Mouse (Mus musculus): ENCODE measurements around the gene Acsl4. TPM values are rescaled to one million over a fixed set of nuclear protein-coding genes. Genes with fewer than 3 reads are reported as not detected.

The Acsl4 gene
- polyA plus RNA-seq, 1 experiment from 2014 or later, result 4.3 TPM

DNA sequence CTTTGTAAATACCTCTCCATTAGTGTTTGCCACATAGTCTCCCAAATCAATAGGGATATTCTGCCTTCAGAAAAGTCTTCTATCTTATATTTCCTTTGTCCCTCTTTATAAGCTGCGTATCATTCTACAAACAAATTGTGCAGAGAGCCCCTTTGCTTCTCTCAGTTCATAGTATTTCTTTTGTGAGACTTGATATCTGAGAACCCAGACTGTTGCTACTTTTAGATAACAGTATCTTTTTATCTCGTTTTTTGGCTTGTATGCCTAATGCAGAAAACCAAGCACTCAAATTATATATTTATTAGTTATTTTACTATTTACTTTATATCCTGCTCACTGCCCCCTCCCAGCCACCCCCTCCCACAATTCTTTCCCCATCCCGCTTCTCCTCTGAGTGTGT, 19.7 kb upstream of the Acsl4 start:
- WGBS, result 56% methylated on average over 3 of the region's 3 CpGs
- no peak for ATAC-seq
- Histone ChIP-seq H3K36me3 (ENCODE audit: control insufficient read depth, insufficient read depth) (no peaks in the 10 kb centered on the region), H3K27ac (ENCODE audit: low read depth, low read length) (no peak overlapping the region), H3K9me3 (ENCODE audit: control insufficient read depth) (no peaks in the 10 kb centered on the region), H3K4me2 (replicated peaks; ENCODE audit: low read depth) (no peak overlapping the region), H3K9ac (ENCODE audit: low read depth, low read length) (no peak overlapping the region), H3K4me1 (replicated peaks; ENCODE audit: control insufficient read depth, insufficient read depth, low read length) (no peaks in the 10 kb centered on the region), H3K27me3 (replicated peaks; ENCODE audit: control insufficient read depth, insufficient read depth, low read length) (no peaks in the 10 kb centered on the region), H3K4me3 (ENCODE audit: low read depth, low read length) (no peak overlapping the region)
- TF ChIP-seq CTCF (IDR thresholded peaks at IDR 0.05; ENCODE audit: low read depth), result no peak

DNA sequence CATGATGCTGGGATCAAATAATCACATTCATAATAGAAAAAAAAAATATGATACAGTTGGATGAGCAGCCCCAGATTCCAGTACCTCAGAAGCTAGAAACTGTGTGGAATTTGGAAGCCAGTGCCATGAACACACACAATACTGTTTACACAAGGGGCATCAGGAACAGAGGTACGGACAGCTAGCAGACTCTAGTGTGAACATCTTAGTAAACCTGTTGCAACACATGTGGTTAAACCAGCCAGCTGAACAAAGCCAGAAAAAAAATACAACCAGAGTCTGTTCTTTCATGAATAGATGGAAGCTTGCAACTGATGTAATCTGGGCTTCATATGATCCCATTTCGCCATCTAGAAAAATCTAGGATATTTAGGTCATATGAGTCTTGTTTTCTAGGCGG, 19.0 kb upstream of the Acsl4 start:
- no peak for TF ChIP-seq CTCF (IDR thresholded peaks at IDR 0.05; ENCODE audit: low read depth)
- no peak for ATAC-seq
- no peaks in the 10 kb centered on the region for H3K4me1 ChIP-seq (replicated peaks; ENCODE audit: control insufficient read depth, insufficient read depth, low read length)
- no peaks in the 10 kb centered on the region for H3K36me3 ChIP-seq (ENCODE audit: control insufficient read depth, insufficient read depth)
- H3K27ac ChIP-seq (ENCODE audit: low read depth, low read length), result no peak overlapping the region
- 76% methylated on average over 3 of the region's 3 CpGs for WGBS
- H3K4me3 ChIP-seq (ENCODE audit: low read depth, low read length), result no peak overlapping the region
- H3K9ac ChIP-seq (ENCODE audit: low read depth, low read length), result no peak overlapping the region
- H3K4me2 ChIP-seq (replicated peaks; ENCODE audit: low read depth), result no peak overlapping the region
- no peaks in the 10 kb centered on the region for H3K27me3 ChIP-seq (replicated peaks; ENCODE audit: control insufficient read depth, insufficient read depth, low read length)
- H3K9me3 ChIP-seq (ENCODE audit: control insufficient read depth), result no peaks in the 10 kb centered on the region

DNA sequence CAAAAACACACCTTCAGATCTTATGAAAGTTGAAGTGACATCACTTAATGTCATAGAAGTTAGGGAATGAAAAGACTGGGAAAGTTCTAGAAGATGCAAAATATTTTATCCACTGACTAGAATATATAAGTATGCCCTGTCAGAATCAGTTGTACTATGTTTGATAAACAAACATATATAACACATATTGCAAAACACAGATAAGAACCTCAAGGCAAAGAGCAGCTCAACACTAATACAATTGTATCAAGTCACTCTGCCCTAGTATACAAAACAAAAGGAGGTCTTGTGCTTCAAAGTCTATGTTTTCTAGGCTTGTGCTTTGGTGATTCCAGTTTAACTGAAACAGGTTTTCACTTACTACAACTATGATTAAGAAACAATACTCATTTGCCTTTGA, 12.8 kb upstream of the Acsl4 start:
- H3K27ac ChIP-seq (ENCODE audit: low read depth, low read length), result no peak overlapping the region
- ATAC-seq, result no peak
- no peaks in the 10 kb centered on the region for H3K36me3 ChIP-seq (ENCODE audit: control insufficient read depth, insufficient read depth)
- no peaks in the 10 kb centered on the region for H3K27me3 ChIP-seq (replicated peaks; ENCODE audit: control insufficient read depth, insufficient read depth, low read length)
- H3K4me3 ChIP-seq (ENCODE audit: low read depth, low read length), result no peak overlapping the region
- no peak overlapping the region for H3K4me2 ChIP-seq (replicated peaks; ENCODE audit: low read depth)
- no peaks in the 10 kb centered on the region for H3K9me3 ChIP-seq (ENCODE audit: control insufficient read depth)
- H3K9ac ChIP-seq (ENCODE audit: low read depth, low read length), result no peak overlapping the region
- TF ChIP-seq CTCF (IDR thresholded peaks at IDR 0.05; ENCODE audit: low read depth), result no peak
- no peaks in the 10 kb centered on the region for H3K4me1 ChIP-seq (replicated peaks; ENCODE audit: control insufficient read depth, insufficient read depth, low read length)

DNA sequence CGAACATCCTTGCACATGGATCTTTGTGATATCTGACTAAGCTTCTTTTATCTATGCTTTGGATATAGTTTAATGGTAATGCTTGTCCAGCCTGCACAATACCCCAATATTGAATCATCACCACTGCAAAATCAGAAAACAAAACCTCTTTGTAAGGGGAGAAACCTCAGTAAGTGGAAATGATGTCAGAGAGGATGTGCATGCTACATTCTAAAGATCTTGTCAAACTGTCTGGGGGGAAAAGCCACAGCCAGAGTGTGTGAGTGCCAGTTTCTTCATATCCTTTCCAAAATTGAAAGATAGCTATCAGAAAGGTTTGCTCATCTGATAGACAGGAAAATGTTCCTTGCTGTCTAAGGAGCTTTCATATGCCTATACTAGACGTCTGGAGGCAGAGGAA, 8.3 kb upstream of the Acsl4 start:
- WGBS, result 69% methylated on average over 2 of the region's 2 CpGs
- Histone ChIP-seq H3K9me3 (ENCODE audit: control insufficient read depth) (no peaks in the 10 kb centered on the region), H3K27me3 (replicated peaks; ENCODE audit: control insufficient read depth, insufficient read depth, low read length) (no peaks in the 10 kb centered on the region), H3K4me1 (replicated peaks; ENCODE audit: control insufficient read depth, insufficient read depth, low read length) (no peaks in the 10 kb centered on the region), H3K9ac (ENCODE audit: low read depth, low read length) (no peak overlapping the region), H3K27ac (ENCODE audit: low read depth, low read length) (no peak overlapping the region), H3K4me2 (replicated peaks; ENCODE audit: low read depth) (no peak overlapping the region), H3K4me3 (ENCODE audit: low read depth, low read length) (no peak overlapping the region), H3K36me3 (ENCODE audit: control insufficient read depth, insufficient read depth) (no peaks in the 10 kb centered on the region)
- TF ChIP-seq CTCF (IDR thresholded peaks at IDR 0.05; ENCODE audit: low read depth), result no peak
- no peak for ATAC-seq

DNA sequence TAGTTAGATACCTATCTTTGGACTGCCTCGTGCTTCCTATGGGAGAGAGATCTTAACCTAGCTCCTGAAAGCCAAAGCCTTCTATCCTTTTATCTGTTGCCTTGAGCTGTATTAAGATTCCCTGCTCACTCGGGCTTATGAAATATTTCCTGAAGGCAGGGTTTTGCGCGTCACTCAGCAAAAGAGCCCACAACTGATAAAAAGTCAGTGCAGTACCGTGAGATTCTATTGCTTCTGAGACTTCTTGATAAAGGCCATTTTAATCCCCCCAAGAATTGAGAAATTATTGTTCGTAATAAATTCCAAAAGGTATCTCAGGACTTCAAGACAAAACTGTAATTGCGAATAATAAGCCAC, 552 bp upstream of the Acsl4 start:
- 36% methylated on average over 7 of the region's 7 CpGs for WGBS
- ATAC-seq, result no peak
- H3K36me3 ChIP-seq (ENCODE audit: control insufficient read depth, insufficient read depth), result no peaks in the 10 kb centered on the region
- H3K4me1 ChIP-seq (replicated peaks; ENCODE audit: control insufficient read depth, insufficient read depth, low read length), result no peaks in the 10 kb centered on the region
- peak overlapping the region; percentile 42 for H3K9ac ChIP-seq (ENCODE audit: low read depth, low read length)
- peak overlapping the region; percentile 71 for H3K4me2 ChIP-seq (replicated peaks; ENCODE audit: low read depth)
- H3K9me3 ChIP-seq (ENCODE audit: control insufficient read depth), result no peaks in the 10 kb centered on the region
- no peak for TF ChIP-seq CTCF (IDR thresholded peaks at IDR 0.05; ENCODE audit: low read depth)
- no peak overlapping the region for H3K27ac ChIP-seq (ENCODE audit: low read depth, low read length)
- peak overlapping the region; percentile 59 for H3K4me3 ChIP-seq (ENCODE audit: low read depth, low read length)
- H3K27me3 ChIP-seq (replicated peaks; ENCODE audit: control insufficient read depth, insufficient read depth, low read length), result no peaks in the 10 kb centered on the region

DNA sequence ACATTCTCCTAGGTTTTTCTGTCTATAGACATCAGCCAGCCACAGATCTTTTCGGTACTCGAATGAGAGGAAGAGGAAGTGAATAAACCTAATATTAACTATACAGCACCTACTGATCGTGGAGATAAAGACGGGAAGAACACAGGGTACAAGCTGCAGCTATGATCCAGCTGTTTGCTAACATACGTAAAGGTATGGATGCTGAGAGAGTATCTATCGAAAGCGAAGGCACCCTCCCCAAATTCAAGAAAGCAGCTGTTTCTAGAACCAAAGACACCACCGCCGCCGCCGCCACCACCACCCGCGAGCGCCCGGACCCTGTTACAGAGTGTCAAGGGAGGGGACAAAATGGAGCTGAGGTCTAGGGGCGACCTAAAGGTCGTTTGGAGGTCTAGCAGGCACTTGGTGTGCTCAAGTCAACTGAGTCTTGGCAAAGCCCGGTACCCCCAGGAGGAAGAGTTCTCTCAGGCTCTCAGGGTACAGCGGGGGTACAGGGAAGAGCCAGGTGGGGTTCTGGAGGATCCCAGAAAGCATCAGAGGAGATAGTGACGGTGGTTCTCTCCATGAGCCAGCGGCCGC, 665 bp downstream of the Acsl4 start:
- Histone ChIP-seq H3K4me2 (replicated peaks; ENCODE audit: low read depth) (peak overlapping the region; percentile 71), H3K27ac (ENCODE audit: low read depth, low read length) (peak overlapping the region; percentile 46; the same call in 1 of the 2 replicates), H3K36me3 (ENCODE audit: control insufficient read depth, insufficient read depth) (no peaks in the 10 kb centered on the region), H3K9me3 (ENCODE audit: control insufficient read depth) (no peaks in the 10 kb centered on the region), H3K4me3 (ENCODE audit: low read depth, low read length) (peak overlapping the region; percentile 59), H3K9ac (ENCODE audit: low read depth, low read length) (peak overlapping the region; percentile 42), H3K4me1 (replicated peaks; ENCODE audit: control insufficient read depth, insufficient read depth, low read length) (no peaks in the 10 kb centered on the region), H3K27me3 (replicated peaks; ENCODE audit: control insufficient read depth, insufficient read depth, low read length) (no peaks in the 10 kb centered on the region)
- no peak for ATAC-seq
- 20% methylated on average over 20 of the region's 22 CpGs for WGBS
- TF ChIP-seq CTCF (IDR thresholded peaks at IDR 0.05; ENCODE audit: low read depth), result no peak

DNA sequence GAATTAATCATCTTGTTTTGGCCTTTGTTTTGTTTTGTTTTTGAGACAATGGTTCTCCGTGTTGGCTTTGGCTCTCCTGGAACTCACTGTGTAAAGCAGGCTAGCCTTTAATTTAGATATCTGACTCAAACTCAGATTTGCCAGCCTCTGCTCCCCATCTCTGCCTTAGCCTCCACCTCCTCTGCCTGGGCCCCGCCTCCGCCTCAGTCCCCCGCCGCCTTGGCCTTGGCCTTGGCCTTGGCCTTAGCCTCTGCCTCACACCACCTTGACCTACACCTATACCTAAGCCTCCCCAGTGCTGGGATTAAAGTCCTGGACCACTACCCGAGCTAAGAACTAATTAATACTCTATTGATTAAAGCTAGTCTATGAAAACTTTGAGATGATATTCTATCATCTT, 2.2 kb downstream of the Acsl4 start:
- 84% methylated on average over 6 of the region's 6 CpGs for WGBS
- H3K36me3 ChIP-seq (ENCODE audit: control insufficient read depth, insufficient read depth), result no peaks in the 10 kb centered on the region
- no peak overlapping the region for H3K4me3 ChIP-seq (ENCODE audit: low read depth, low read length)
- TF ChIP-seq CTCF (IDR thresholded peaks at IDR 0.05; ENCODE audit: low read depth), result no peak
- no peak overlapping the region for H3K4me2 ChIP-seq (replicated peaks; ENCODE audit: low read depth)
- no peak for ATAC-seq
- no peaks in the 10 kb centered on the region for H3K27me3 ChIP-seq (replicated peaks; ENCODE audit: control insufficient read depth, insufficient read depth, low read length)
- no peak overlapping the region for H3K27ac ChIP-seq (ENCODE audit: low read depth, low read length)
- H3K9ac ChIP-seq (ENCODE audit: low read depth, low read length), result no peak overlapping the region
- no peaks in the 10 kb centered on the region for H3K9me3 ChIP-seq (ENCODE audit: control insufficient read depth)
- H3K4me1 ChIP-seq (replicated peaks; ENCODE audit: control insufficient read depth, insufficient read depth, low read length), result no peaks in the 10 kb centered on the region
